Mouse (Mus musculus): Measurements from ENCODE around the gene Myo10.
A peak's percentile ranks its signal among the peaks of the same experiment; 100 is the strongest.
"Not testable (repeated sequence)": the region's sequence is repeated elsewhere in the genome, so short reads cannot be mapped to it uniquely, and the experiment has no call there.

Gene Myo10

GRCm38 (mm10) chr15:25690066-25690745, 67.9 kb downstream of the Myo10 start:
- no peak for DNase-seq (ENCODE audit: low spot score in 2 of 2)

DNA sequence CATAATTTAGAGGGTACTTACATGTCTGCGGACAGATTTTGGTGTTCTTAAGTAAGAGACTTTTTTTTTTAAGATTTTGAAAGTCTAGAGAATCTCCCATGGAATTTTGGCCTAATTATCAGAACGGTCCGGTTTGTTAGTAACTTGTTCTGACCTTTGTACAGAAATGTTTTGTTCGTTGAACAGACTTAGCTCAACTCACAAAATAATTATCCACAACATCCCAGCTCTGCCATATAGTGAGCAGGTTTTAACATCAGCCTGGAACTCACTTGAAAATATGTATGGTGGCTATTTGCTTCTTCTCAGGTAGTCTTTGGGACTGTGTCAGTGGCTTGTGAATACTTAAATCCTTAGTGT, 68.4 kb downstream of the Myo10 start:
- no peak for DNase-seq (ENCODE audit: low spot score in 2 of 2)

GRCm38 (mm10) chr15:25692254-25692950, 70.1 kb downstream of the Myo10 start:
- no peak for DNase-seq (ENCODE audit: low spot score in 2 of 2)

DNA sequence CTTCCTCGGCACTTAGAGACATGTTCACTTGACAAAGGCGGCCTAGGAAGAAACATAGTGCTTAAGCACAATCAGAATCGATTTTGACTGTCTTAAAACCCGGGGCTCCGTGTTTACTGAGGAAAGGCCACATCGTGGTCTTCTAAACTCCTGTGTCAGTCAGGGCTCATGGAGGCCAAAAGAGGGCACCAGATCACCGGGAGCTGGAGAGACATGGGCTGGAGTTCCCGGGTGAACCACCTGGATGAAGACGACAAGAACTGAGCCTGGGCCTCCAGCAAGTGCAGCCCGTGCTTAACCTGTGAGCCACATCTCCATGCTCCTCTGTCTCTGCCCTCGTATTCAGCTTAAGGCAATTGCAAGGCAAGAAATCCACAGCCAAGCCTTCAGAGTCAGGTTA, 71.4 kb downstream of the Myo10 start:
- DNase-seq (ENCODE audit: low spot score in 2 of 2), result no peak

DNA sequence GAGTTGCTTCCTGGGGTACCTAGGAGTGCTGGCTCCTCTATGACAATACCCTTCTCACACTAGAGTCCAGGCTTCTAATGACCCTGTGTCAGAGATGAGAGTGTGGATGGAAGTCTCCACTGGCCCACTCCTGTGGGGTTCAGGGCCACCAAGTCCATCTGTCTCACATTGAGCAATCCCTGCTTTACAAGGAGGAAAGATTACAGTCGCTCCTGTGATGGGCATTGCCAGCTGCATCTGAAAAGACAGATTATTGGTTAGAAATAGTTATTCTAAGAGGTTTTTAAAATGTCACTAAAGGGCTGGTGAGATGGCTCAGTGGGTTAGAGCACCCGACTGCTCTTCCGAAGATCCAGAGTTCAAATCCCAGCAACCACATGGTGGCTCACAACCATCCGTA, 72.4 kb downstream of the Myo10 start:
- no peak for DNase-seq (ENCODE audit: low spot score in 2 of 2)

DNA sequence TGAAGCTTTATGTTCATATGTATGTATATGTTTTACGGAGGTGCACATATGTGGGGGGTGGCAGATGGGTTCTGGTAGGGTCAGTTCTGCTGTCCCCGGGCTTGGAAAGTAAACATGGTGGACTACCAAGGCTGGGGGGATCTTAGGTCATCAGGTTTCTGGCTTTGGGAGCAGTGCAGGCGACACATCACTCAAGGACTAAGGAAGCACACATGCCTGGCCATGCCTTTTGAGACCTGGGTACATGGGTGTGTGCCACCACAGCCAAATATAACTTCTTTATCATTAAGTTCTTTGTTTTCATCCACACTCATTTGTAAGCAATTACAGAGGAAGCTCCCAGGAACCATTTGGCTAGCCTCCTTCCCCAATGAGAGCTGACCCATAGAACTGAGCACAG, 72.9 kb downstream of the Myo10 start:
- DNase-seq (ENCODE audit: low spot score in 2 of 2), result no peak

DNA sequence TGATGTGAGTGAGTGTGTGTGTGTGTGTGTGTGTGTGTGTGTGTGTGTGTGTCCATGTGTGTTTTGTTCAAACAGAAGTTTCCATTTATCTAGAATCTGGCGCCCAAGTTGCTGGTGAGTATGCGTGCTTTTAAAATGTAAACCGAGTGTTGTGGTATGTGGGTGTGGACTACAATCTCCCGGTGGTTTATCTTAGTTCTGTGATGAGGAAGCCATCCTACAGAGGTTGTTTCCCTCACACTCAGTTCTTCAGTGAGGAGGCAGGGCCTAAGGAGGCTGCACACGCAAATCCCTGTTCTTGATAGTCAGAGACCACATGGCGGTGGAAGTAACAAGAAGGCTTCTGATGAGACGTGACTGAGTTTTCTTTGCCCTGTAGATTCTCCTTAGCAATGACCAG, 73.6 kb downstream of the Myo10 start:
- no peak for DNase-seq (ENCODE audit: low spot score in 2 of 2)

DNA sequence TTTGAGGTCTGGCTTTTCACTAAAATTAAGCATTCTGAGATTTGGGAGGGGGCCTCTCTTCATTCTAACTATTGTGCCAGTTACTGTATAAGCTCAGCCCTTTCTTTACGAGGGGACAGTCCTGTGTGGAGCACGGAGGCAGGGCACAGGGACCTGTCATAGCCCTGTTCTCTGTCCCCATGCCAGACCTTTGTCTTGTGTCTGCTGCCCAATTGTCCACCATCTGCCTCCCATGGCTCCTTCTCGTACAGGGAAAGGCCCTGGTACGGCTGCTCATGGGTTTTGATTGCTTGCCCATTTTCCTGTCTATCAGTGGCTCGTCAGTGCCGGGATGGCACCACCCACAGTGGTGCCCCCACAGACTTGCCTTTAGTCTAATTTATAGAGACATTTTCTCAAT, 74.3 kb downstream of the Myo10 start:
- DNase-seq (ENCODE audit: low spot score in 2 of 2), result no peak

DNA sequence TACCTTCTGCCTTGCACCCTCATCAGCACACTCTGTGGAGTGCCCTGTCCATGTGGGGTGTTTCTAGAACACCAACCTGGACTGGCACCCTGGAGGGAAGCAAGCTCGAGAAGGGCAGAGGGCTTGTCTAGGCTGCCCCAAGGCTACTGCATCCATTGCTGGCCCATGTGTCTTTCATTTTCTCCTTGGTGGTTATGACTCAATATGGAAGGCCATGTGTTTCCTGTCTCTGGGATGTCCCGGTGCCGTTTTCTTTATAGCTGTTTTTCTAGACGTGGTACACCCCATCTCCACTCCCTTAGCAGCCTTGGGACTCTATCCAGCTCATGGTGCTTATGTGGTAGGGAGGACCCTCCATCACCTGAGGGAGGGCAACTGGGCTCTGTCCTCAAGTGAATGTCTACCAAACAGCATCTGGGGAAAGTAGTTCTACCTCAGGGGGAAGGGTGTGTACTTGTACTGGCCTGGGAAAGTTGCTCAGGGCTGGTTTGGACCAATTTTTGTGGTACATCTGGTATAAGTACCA, 76.8 kb downstream of the Myo10 start:
- DNase-seq (ENCODE audit: low spot score in 2 of 2), result no peak

DNA sequence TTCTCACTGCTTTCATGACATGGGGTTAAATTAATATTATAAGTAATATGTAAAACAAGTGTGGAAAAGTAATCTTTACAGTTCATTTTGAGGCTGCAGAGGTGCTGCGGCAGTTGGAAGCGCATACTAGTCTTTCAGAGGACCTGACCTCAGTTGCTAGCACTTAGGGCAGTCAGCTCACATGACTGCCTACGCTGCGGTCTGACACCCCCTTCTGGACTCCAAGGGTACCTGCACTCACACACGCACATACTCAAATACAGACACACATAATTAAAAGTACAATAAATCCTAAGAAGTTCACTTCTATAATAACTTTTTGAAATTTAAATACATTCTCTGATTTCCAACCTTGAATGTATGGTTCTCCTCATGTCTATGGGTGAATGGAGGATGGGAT, 80.3 kb downstream of the Myo10 start:
- DNase-seq (ENCODE audit: low spot score in 2 of 2), result no peak

- DNase-seq (ENCODE audit: low spot score in 2 of 2), result no peak
Measured at GRCm38 (mm10) chr15:25704809-25705585, 82.7 kb downstream of the Myo10 start.

- DNase-seq (ENCODE audit: low spot score in 2 of 2), result no peak
Measured at GRCm38 (mm10) chr15:25706874-25707554, 84.7 kb downstream of the Myo10 start.

DNA sequence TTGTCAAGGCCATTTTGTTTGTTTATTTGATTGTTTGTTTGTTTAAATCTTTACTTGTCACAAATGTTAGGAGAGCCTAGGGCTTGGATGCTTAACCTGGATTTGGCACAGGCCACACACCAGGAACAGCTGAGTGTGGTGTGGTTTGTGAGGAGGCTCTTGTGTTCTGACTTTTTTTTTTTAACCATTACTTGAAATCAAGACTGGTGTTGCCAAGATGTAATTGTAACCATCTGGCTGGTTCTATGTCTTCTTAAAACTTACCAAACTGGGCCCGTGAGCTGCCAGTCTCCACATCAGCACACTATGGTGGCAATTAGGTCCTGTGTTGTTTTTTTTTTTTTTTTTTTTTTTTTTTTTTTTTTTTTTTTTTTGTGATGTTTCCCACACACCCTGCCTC, 85.6 kb downstream of the Myo10 start:
- no peak for DNase-seq (ENCODE audit: low spot score in 2 of 2)

DNA sequence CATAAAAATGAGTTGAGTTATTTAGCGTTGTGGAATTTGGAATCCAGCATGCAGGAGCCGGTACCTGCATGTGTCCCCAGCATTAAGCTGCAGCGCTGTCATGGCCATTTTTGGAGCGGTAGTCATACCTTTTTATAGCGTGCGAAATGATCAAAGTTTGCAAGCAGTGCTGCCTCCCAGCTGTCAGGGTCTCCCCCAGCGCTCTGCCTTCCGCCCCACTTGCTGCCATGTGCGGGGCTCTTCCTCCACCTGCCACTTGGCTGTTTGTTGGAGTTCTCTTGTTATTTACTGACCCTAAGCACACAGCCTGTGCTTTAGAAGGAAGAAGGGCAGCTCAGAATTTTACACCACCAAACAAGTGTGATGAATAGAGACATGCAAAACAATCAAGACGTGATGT, 88.6 kb downstream of the Myo10 start:
- DNase-seq (ENCODE audit: low spot score in 2 of 2), result no peak

DNA sequence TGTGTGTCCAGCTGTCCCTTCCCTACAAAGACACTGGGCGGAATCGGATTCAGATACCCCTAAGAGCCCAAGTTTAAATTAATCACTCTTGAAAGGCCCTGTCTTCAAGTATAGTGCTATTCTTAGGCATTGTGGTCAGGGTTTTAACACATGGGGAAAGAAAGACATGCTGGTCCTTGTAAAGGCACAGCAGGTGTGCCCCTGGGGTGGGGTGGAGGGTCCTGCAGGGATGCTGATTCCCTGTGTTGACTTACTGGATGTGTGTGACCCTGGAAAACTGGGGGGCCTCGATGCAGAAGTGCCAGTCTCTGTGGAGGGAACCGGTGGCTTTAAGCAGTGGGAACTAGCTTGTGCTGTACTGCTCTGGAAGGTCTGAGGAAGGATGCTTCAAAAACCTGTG, 90.6 kb downstream of the Myo10 start:
- no peak for DNase-seq (ENCODE audit: low spot score in 2 of 2)

GRCm38 (mm10) chr15:25713587-25714361, 91.4 kb downstream of the Myo10 start:
- no peak for DNase-seq (ENCODE audit: low spot score in 2 of 2)

- no peak for DNase-seq (ENCODE audit: low spot score in 2 of 2)
Measured at GRCm38 (mm10) chr15:25715218-25715995, 93.1 kb downstream of the Myo10 start.

DNA sequence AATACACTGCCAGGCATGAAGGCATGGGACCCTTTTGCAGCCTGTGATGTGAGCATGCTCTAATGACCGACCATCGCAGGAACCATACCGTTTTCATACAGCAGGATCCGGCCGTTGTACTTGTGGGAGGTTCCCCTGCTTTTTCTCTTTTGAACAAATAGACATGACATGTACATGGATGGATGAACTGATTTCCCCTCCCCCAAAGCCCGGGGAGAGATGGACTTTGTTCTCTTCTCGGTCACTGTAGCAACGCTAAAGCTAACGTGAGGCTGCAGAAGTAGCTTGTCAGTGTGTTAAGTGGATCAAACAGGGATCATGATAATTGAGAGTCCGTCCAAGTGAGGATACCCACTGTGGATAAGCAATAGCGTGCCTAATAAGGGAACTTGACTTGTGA, 93.7 kb downstream of the Myo10 start:
- no peak for DNase-seq (ENCODE audit: low spot score in 2 of 2)

DNA sequence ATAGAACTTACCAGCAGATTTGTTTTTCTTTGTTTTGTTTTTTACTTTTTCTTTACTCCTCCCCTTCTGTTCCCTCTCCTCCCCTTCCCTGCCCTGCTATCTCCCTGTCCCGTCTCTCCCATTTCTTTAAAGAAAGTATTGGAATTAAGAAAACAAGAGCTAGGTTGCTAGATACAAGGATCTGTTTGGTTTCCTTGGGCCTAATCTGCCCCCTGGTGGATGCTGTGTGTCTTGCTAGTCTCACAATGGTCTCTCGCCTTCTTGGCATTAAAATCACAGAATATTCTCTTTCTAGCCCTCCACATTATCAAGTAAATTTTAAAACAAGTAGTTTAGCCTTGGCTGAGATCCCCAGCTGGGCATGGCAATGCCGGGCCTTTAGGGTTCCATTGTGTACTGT, 94.7 kb downstream of the Myo10 start:
- DNase-seq (ENCODE audit: low spot score in 2 of 2), result peak; percentile 61 to 79

- DNase-seq (ENCODE audit: low spot score in 2 of 2), result not testable (repeated sequence)
Measured at GRCm38 (mm10) chr15:25718104-25718503, 95.8 kb downstream of the Myo10 start.

DNA sequence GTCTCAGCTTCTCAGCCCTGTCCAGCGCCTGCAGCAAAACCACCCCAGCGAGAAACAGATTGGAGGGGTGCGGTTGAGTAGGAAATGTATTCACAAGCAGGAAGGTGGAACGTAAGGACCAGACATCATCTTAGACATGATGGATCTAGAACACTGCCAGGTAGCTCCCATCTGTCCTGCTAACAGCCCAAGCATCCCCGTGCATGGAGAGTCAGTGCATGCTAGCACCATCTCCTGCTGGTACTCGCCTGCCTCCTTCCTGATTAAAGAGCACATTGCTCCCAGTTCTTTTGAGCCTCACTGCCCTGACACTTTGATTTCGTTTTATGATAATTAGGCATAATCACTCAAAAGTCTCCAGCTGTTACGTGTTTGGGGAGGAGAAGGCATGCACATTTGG, 96.9 kb downstream of the Myo10 start:
- no peak for DNase-seq (ENCODE audit: low spot score in 2 of 2)

Data from spleen, postnatal 4 days (tissue).